In genomic region chr6:146245888-146246287, GRCm38 (mm10) we compare ENCODE assay signal across 20 mouse cellular contexts.
DNase-seq lines count a peak whose midpoint lies in the region; ATAC-seq and TF ChIP-seq lines count a peak whose summit lies in the region.
"Had no signal": no experiment of that assay in that cellular context is flagged by ENCODE, and none has a peak within 500 bp of the region (broad histone marks: within the 10 kb centered on the region; RNA-seq: fewer than 3 reads in every experiment).

No protein-coding gene starts in this region.

- no peak for TF ChIP-seq EP300 in stomach, postnatal 0 days (optimal IDR thresholded peaks at IDR 0.05)

- no peak overlapping the region for H3K4me3 ChIP-seq in embryonic facial prominence, embryonic 14.5 days (ENCODE audit: low read depth, low read length)
- H3K4me3 ChIP-seq in embryonic facial prominence, embryonic 10.5 days, result no peak overlapping the region
- H3K4me3 ChIP-seq in heart, embryonic 12.5 days, result no peak overlapping the region
- no peak overlapping the region for H3K4me3 ChIP-seq in thymus, adult 2 months (ENCODE audit: control insufficient read depth, insufficient read depth, low read length)
- H3K4me3 ChIP-seq in stomach, postnatal 0 days (ENCODE audit: low read depth, low read length), result no peak overlapping the region
- H3K4me3 ChIP-seq: embryonic facial prominence, embryonic 12.5 days; heart, embryonic 15.5 days; hindbrain, embryonic 13.5 days had no signal

- TF ChIP-seq POLR2A in thymus, adult 2 months (IDR thresholded peaks at IDR 0.05; ENCODE audit: control insufficient read depth, extremely low read depth, insufficient read depth, low read length, poor library complexity), result no peak

- 71% methylated on average over 9 of the region's 9 CpGs for WGBS in embryonic facial prominence, embryonic 14.5 days
- 85% methylated on average over 9 of the region's 9 CpGs for WGBS in embryonic facial prominence, embryonic 10.5 days
- WGBS in heart, embryonic 12.5 days, result 91% methylated on average over 9 of the region's 9 CpGs
- WGBS in thymus, adult 2 months, result 93% methylated on average over 9 of the region's 9 CpGs
- 69% methylated on average over 9 of the region's 9 CpGs for WGBS in stomach, postnatal 0 days

- H3K27me3 ChIP-seq in embryonic facial prominence, embryonic 14.5 days (replicated peaks; ENCODE audit: control insufficient read depth, insufficient read depth, low read length), result no peaks in the 10 kb centered on the region
- H3K27me3 ChIP-seq in embryonic facial prominence, embryonic 10.5 days (replicated peaks; ENCODE audit: low read depth, poor library complexity, severe bottlenecking), result no peaks in the 10 kb centered on the region
- no peaks in the 10 kb centered on the region for H3K27me3 ChIP-seq in heart, embryonic 12.5 days (replicated peaks)
- no peaks in the 10 kb centered on the region for H3K27me3 ChIP-seq in thymus, adult 2 months (ENCODE audit: control insufficient read depth, insufficient read depth, low read length)
- no peaks in the 10 kb centered on the region for H3K27me3 ChIP-seq in stomach, postnatal 0 days (ENCODE audit: control insufficient read depth, insufficient read depth, low read length)
- H3K27me3 ChIP-seq: embryonic facial prominence, embryonic 12.5 days; heart, embryonic 15.5 days; hindbrain, embryonic 13.5 days had no signal

- H3K9me3 ChIP-seq in embryonic facial prominence, embryonic 14.5 days (ENCODE audit: control insufficient read depth, low read length), result peaks cover 8% of the 10 kb centered on the region; the same call in 1 of the 2 replicates
- no peaks in the 10 kb centered on the region; the same call in 1 of the 2 replicates for H3K9me3 ChIP-seq in embryonic facial prominence, embryonic 10.5 days
- H3K9me3 ChIP-seq in heart, embryonic 12.5 days (replicated peaks), result 0 out of 2 replicates have a peak, but pooled peaks cover 8% of the 10 kb centered on the region
- no peaks in the 10 kb centered on the region for H3K9me3 ChIP-seq in stomach, postnatal 0 days (ENCODE audit: control insufficient read depth, low read length)
- H3K9me3 ChIP-seq: embryonic facial prominence, embryonic 12.5 days; G1E; hindbrain, embryonic 13.5 days had no signal

- H3K9ac ChIP-seq in embryonic facial prominence, embryonic 14.5 days (ENCODE audit: low read depth, low read length), result no peak overlapping the region
- no peak overlapping the region for H3K9ac ChIP-seq in heart, embryonic 12.5 days
- no peak overlapping the region for H3K9ac ChIP-seq in stomach, postnatal 0 days (ENCODE audit: low read length)
- H3K9ac ChIP-seq: embryonic facial prominence, embryonic 12.5 days; heart, embryonic 15.5 days; hindbrain, embryonic 13.5 days had no signal

- no peak overlapping the region for H3K27ac ChIP-seq in embryonic facial prominence, embryonic 14.5 days (replicated peaks; ENCODE audit: low read depth, low read length)
- H3K27ac ChIP-seq in embryonic facial prominence, embryonic 10.5 days (replicated peaks), result no peak overlapping the region
- no peak overlapping the region for H3K27ac ChIP-seq in heart, embryonic 12.5 days (ENCODE audit: poor library complexity, severe bottlenecking)
- H3K27ac ChIP-seq in thymus, adult 2 months (ENCODE audit: control insufficient read depth, insufficient read depth, low read length), result peak overlapping the region; percentile 19; the same call in 1 of the 2 replicates
- no peak overlapping the region for H3K27ac ChIP-seq in stomach, postnatal 0 days (replicated peaks)
- H3K27ac ChIP-seq: embryonic facial prominence, embryonic 12.5 days; heart, embryonic 15.5 days; hindbrain, embryonic 13.5 days; hindbrain, postnatal 0 days had no signal

- H3K4me1 ChIP-seq in embryonic facial prominence, embryonic 14.5 days (ENCODE audit: control insufficient read depth, insufficient read depth, low read length), result peaks cover 4% of the 10 kb centered on the region; the same call in 1 of the 2 replicates
- 0 out of 2 replicates have a peak, but pooled peaks cover 13% of the 10 kb centered on the region for H3K4me1 ChIP-seq in embryonic facial prominence, embryonic 10.5 days
- H3K4me1 ChIP-seq in heart, embryonic 12.5 days (replicated peaks), result peaks cover 14% of the 10 kb centered on the region
- no peaks in the 10 kb centered on the region for H3K4me1 ChIP-seq in thymus, adult 2 months (replicated peaks; ENCODE audit: control insufficient read depth, insufficient read depth, low read length)
- no peaks in the 10 kb centered on the region for H3K4me1 ChIP-seq in stomach, postnatal 0 days (replicated peaks; ENCODE audit: control insufficient read depth, insufficient read depth)
- H3K4me1 ChIP-seq: hindbrain, embryonic 13.5 days had no signal

- TF ChIP-seq CTCF in thymus, adult 2 months (IDR thresholded peaks at IDR 0.05; ENCODE audit: borderline replicate concordance, control insufficient read depth, extremely low read depth, insufficient read depth, low read length, poor library complexity), result no peak
- TF ChIP-seq CTCF in stomach, postnatal 0 days (IDR thresholded peaks at IDR 0.05; ENCODE audit: low read depth), result no peak

- ATAC-seq in embryonic facial prominence, embryonic 14.5 days (ENCODE audit: low read depth), result no peak
- ATAC-seq in heart, embryonic 12.5 days (ENCODE audit: insufficient number of reproducible peaks, low FRiP score), result no peak
- no peak for ATAC-seq in stomach, postnatal 0 days (ENCODE audit: low FRiP score, low TSS enrichment)
- ATAC-seq: CD4-positive, CD25-positive, alpha-beta regulatory T cell, adult 4 months; forebrain, embryonic 14.5 days; hindbrain, postnatal 0 days had no signal

- DNase-seq in embryonic facial prominence, embryonic 14.5 days (ENCODE audit: low spot score), result peak; percentile 48
- DNase-seq in embryonic facial prominence, embryonic 10.5 days (ENCODE audit: low spot score), result no peak
- peak; percentile 92 for DNase-seq in heart, adult 11 months
- no peak for DNase-seq in thymus, adult 2 months
- DNase-seq in thymus, postnatal 4 days, result no peak
- DNase-seq in stomach, postnatal 0 days (ENCODE audit: low spot score), result no peak
- DNase-seq: adrenal gland, postnatal 10 days; B cell, adult 2 months; cerebellum, adult 11 months; cerebellum, adult 8-10 months; embryo, embryonic 11 days; heart, postnatal 14 days had no signal

- H3K4me2 ChIP-seq in embryonic facial prominence, embryonic 14.5 days (ENCODE audit: low read depth, low read length), result no peak overlapping the region
- H3K4me2 ChIP-seq in heart, embryonic 12.5 days, result no peak overlapping the region
- H3K4me2 ChIP-seq in stomach, postnatal 0 days (replicated peaks; ENCODE audit: low read depth), result no peak overlapping the region
- H3K4me2 ChIP-seq: embryonic facial prominence, embryonic 12.5 days; heart, embryonic 15.5 days; hindbrain, embryonic 13.5 days had no signal

- no peaks in the 10 kb centered on the region for H3K36me3 ChIP-seq in embryonic facial prominence, embryonic 14.5 days (ENCODE audit: control insufficient read depth, insufficient read depth, low read length)
- H3K36me3 ChIP-seq in embryonic facial prominence, embryonic 10.5 days (replicated peaks), result no peaks in the 10 kb centered on the region
- peaks cover 13% of the 10 kb centered on the region for H3K36me3 ChIP-seq in heart, embryonic 12.5 days
- peaks cover 16% of the 10 kb centered on the region for H3K36me3 ChIP-seq in thymus, adult 2 months (ENCODE audit: control insufficient read depth, insufficient read depth, low read length)
- H3K36me3 ChIP-seq in stomach, postnatal 0 days (ENCODE audit: control insufficient read depth, insufficient read depth, low read length), result no peaks in the 10 kb centered on the region
- H3K36me3 ChIP-seq: embryonic facial prominence, embryonic 12.5 days; G1E; hindbrain, embryonic 13.5 days had no signal

Comparison
In these comparisons a context has a peak if more than half of its experiments do, and no peak if none do; other contexts are left out.
1. DNase-seq: peak in embryonic facial prominence, embryonic 14.5 days (single experiment) and heart, adult 11 months (single experiment); none in embryonic facial prominence, embryonic 10.5 days (single experiment), thymus, adult 2 months (single experiment), thymus, postnatal 4 days (single experiment) and stomach, postnatal 0 days (single experiment).